Mouse (Mus musculus): Measurements from ENCODE around the gene Zfp574.

DNA sequence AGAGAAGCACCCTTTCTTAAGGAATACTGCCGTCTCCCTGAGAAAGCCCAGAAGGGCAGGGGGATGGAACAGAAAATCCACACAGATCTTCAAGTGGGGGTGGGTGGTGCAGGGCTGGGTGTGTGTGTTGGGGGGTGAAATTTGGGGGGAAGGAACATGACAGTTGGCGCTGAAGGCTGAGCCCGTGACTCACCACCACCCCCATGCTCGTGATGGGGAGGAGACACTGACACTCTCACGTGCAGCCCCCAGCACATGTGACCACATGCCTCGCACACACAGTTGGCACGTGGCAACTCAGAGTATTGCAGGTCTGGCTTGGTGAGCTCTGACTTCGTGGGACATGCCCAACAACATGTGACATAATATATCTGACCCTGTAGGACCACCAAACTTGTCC, 1.6 kb downstream of the Zfp574 start:
- no peak for TF ChIP-seq CTCF (IDR thresholded peaks at IDR 0.05)
- no peak for TF ChIP-seq EP300 (IDR thresholded peaks at IDR 0.05)
